Mouse (Mus musculus): ENCODE results near the gene Bivm.

Gene Bivm

GRCm38 (mm10) chr1:44118239-44119054, at the start of gene Bivm, which contains the start of gene Kdelc1:
Gene Bivm, plus strand, starts transcription at chr1:44118957.
Gene Kdelc1, minus strand, starts transcription at chr1:44118808.
- peak; percentile 85 for DNase-seq (ENCODE audit: low read depth)

- peak; percentile 87 for DNase-seq (ENCODE audit: low read depth)
These were observed 17.1 kb upstream of the Bivm start for GRCm38 (mm10) chr1:44101448-44102225.

- peak; percentile 96 for DNase-seq (ENCODE audit: low read depth)
These were observed 16.5 kb upstream of the Bivm start, which contains the start of gene Tex30 for GRCm38 (mm10) chr1:44102259-44102717. Gene Tex30, minus strand, starts transcription at chr1:44102441.

- DNase-seq (ENCODE audit: low read depth), result peak; percentile 39
These were observed 15.8 kb upstream of the Bivm start for GRCm38 (mm10) chr1:44102939-44103338.

- no peak for DNase-seq (ENCODE audit: low read depth)
These were observed 1.2 kb upstream of the Bivm start for GRCm38 (mm10) chr1:44117571-44117970.

GRCm38 (mm10) chr1:44119201-44120073, 680 bp downstream of the Bivm start:
- peak; percentile 76 for DNase-seq (ENCODE audit: low read depth)

GRCm38 (mm10) chr1:44120074-44120406, 1.3 kb downstream of the Bivm start:
- DNase-seq (ENCODE audit: low read depth), result no peak

GRCm38 (mm10) chr1:44122256-44122655, 3.5 kb downstream of the Bivm start:
- peak; percentile 67 for DNase-seq (ENCODE audit: low read depth)

GRCm38 (mm10) chr1:44125590-44125989, 6.8 kb downstream of the Bivm start:
- DNase-seq (ENCODE audit: low read depth), result no peak

GRCm38 (mm10) chr1:44129929-44130581, 11.3 kb downstream of the Bivm start:
- DNase-seq (ENCODE audit: low read depth), result no peak

GRCm38 (mm10) chr1:44140232-44140631, 21.5 kb downstream of the Bivm start:
- no peak for DNase-seq (ENCODE audit: low read depth)

GRCm38 (mm10) chr1:44142747-44143146, 24.0 kb downstream of the Bivm start:
- DNase-seq (ENCODE audit: low read depth), result no peak

GRCm38 (mm10) chr1:44147563-44148381, 29.0 kb downstream of the Bivm start, which contains the start of gene Ercc5:
Gene Ercc5, plus strand, starts transcription at chr1:44147744.
- peak; percentile 94 for DNase-seq (ENCODE audit: low read depth)

GRCm38 (mm10) chr1:44148706-44149105, 29.9 kb downstream of the Bivm start:
- peak; percentile 49 for DNase-seq (ENCODE audit: low read depth)

GRCm38 (mm10) chr1:44155287-44155686, 36.5 kb downstream of the Bivm start:
- peak; percentile 72 for DNase-seq (ENCODE audit: low read depth)

- no peak for DNase-seq (ENCODE audit: low read depth)
These were observed 39.6 kb downstream of the Bivm start for GRCm38 (mm10) chr1:44158317-44158716.

- no peak for DNase-seq (ENCODE audit: low read depth)
These were observed 43.1 kb downstream of the Bivm start for GRCm38 (mm10) chr1:44161818-44162217.

GRCm38 (mm10) chr1:44162389-44162788, 43.6 kb downstream of the Bivm start:
- DNase-seq (ENCODE audit: low read depth), result no peak

GRCm38 (mm10) chr1:44167859-44168383, 49.2 kb downstream of the Bivm start:
- DNase-seq (ENCODE audit: low read depth), result no peak

- DNase-seq (ENCODE audit: low read depth), result no peak
These were observed 53.9 kb downstream of the Bivm start for GRCm38 (mm10) chr1:44172656-44173055.
